Mouse (Mus musculus) embryonic facial prominence, embryonic 15.5 days (tissue): ENCODE results near the gene Fis1. TPM values are rescaled to one million over a fixed set of nuclear protein-coding genes. Genes with fewer than 3 reads are reported as not detected.
"Not testable (repeated sequence)": the region's sequence is repeated elsewhere in the genome, so short reads cannot be mapped to it uniquely, and the experiment has no call there.

ENCODE experiments used
- ATAC-seq: fragments of 200-750 bp; cut with Nextera tagmentation; 2 replicates; pipeline ENCODE4 v1.8.0; 2017; ENCODE audit warnings: low read depth, moderate TSS enrichment; ENCODE audit not compliant: insufficient number of reproducible peaks, low FRiP score, low TSS enrichment
- H3K27ac ChIP-seq: fragments of 300-500 bp; sonication (generic); replicated peaks from 2 replicates; pipeline ENCODE4 v1.5.1; 2015; ENCODE audit warnings: mild to moderate bottlenecking, inconsistent platforms
- H3K27me3 ChIP-seq: fragments of 300-500 bp; sonication (generic); 2 replicates; pipeline ENCODE4 v1.6.1; 2015; ENCODE audit warnings: inconsistent platforms
- H3K36me3 ChIP-seq: fragments of 300-500 bp; sonication (generic); 2 replicates; pipeline ENCODE4 v1.6.1; 2015; ENCODE audit warnings: mild to moderate bottlenecking, inconsistent platforms
- H3K4me1 ChIP-seq: fragments of 300-500 bp; sonication (generic); 2 replicates; pipeline ENCODE4 v1.6.1; 2015; ENCODE audit warnings: inconsistent platforms
- H3K4me2 ChIP-seq: fragments of 300-500 bp; sonication (generic); replicated peaks from 2 replicates; pipeline ENCODE4 v1.6.1; 2015; ENCODE audit warnings: mild to moderate bottlenecking, inconsistent platforms
- H3K4me3 ChIP-seq: fragments of 300-500 bp; sonication (generic); replicated peaks from 2 replicates; pipeline ENCODE4 v1.5.1; 2015; ENCODE audit warnings: mild to moderate bottlenecking, inconsistent platforms
- H3K9ac ChIP-seq: fragments of 300-500 bp; sonication (generic); 2 replicates; pipeline ENCODE4 v1.6.1; 2015; ENCODE audit warnings: inconsistent platforms
- H3K9me3 ChIP-seq: fragments of 300-500 bp; sonication (generic); replicated peaks from 2 replicates; pipeline ENCODE4 v1.6.1; 2016; ENCODE audit warnings: inconsistent platforms
- WGBS: fragments of 180-500 bp; shearing (Covaris S2); methylation state at CpG from one replicate; pipeline ENCODE4 v1.1.7; 2015; 5-methylcytosine and 5-hydroxymethylcytosine counted together
- polyA plus RNA-seq: library from polyadenylated mRNA; unstranded; fragments of >200 nt; fragmentation: Nextera tagmentation; extraction: Ambion mirVana; gene quantifications from 2 replicates; pipeline ENCODE4 v1.2.1, GENCODE M21; 2015

Fis1 gene
- polyA plus RNA-seq, 1 experiment from 2014 or later = 256 TPM

DNA sequence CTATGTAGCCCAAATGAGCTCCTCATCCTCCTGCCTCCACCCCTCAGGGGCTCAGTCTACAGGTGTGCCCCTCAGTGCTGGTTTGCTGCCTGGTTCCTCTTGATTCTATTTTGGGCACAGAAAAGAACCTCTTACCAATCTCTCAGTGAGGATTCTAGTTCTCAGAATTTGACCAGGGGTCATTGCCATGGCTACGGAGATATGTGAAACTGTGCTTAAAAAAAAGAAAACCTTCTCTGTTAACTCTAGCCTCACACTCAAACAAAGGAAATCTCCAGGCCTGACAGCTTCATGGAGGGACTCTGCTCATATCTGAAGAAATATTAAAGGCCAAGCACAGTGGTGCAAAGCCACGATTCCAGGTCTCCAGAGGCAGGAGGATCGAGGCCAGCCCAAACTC, 10.3 kb upstream of the Fis1 start:
- no peak overlapping the region for H3K4me3 ChIP-seq
- no peaks in the 10 kb centered on the region for H3K27me3 ChIP-seq
- H3K27ac ChIP-seq = no peak overlapping the region
- no peaks in the 10 kb centered on the region for H3K36me3 ChIP-seq
- ATAC-seq = no peak
- H3K4me1 ChIP-seq = no peaks in the 10 kb centered on the region
- no peak overlapping the region for H3K4me2 ChIP-seq
- no peak overlapping the region for H3K9ac ChIP-seq
- 79% methylated on average over 3 of the region's 3 CpGs for WGBS
- H3K9me3 ChIP-seq = no peaks in the 10 kb centered on the region

DNA sequence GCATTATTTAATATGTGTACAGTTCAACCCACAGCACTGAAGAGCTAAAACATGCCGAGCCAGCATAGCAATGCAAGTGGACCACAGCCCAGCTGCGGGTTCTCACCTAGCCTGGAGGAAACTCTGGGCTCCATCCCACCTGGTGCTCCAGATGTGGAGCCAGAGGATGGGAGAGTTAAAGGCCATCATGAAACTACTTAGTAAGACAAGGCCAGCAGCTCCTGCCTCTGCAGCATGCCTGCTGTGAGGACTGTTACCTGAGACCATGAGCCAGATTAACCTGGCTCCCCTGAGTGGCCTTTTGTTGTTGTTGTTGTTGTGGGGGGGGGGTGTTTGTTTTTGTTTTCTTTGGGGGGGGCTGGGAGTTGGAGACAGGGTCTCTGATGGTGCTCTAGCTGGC, 9.7 kb upstream of the Fis1 start:
- Histone ChIP-seq H3K27me3 (no peaks in the 10 kb centered on the region), H3K36me3 (no peaks in the 10 kb centered on the region), H3K4me2 (no peak overlapping the region), H3K4me3 (no peak overlapping the region), H3K9me3 (no peaks in the 10 kb centered on the region), H3K27ac (no peak overlapping the region), H3K9ac (no peak overlapping the region), H3K4me1 (no peaks in the 10 kb centered on the region)
- no peak for ATAC-seq
- WGBS = 71% methylated on average over 2 of the region's 2 CpGs

DNA sequence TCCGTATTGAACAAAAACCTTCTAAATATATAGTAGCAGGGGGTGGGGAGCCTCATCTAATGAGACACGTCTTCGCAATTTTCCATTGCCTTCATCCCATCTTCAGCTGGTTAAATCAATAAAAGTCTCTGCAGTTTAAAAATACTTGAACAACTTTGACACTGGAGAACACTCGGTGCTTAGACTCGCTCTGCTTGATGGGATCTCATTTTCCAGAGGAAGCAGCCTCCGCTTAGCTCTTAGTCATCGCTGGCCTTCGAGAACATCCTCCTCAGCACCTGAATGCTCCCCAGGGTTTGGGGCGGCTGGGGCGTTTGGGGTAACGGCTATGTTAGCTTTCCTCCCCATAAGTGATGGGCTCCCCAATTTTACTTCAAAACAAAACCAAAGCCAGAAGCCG, 8.0 kb upstream of the Fis1 start:
- H3K9me3 ChIP-seq = no peaks in the 10 kb centered on the region
- H3K9ac ChIP-seq = no peak overlapping the region
- H3K4me1 ChIP-seq = no peaks in the 10 kb centered on the region
- H3K27me3 ChIP-seq = no peaks in the 10 kb centered on the region
- ATAC-seq = no peak
- H3K27ac ChIP-seq = no peak overlapping the region
- no peak overlapping the region for H3K4me3 ChIP-seq
- WGBS = 73% methylated on average over 12 of the region's 12 CpGs
- no peak overlapping the region for H3K4me2 ChIP-seq
- no peaks in the 10 kb centered on the region for H3K36me3 ChIP-seq

DNA sequence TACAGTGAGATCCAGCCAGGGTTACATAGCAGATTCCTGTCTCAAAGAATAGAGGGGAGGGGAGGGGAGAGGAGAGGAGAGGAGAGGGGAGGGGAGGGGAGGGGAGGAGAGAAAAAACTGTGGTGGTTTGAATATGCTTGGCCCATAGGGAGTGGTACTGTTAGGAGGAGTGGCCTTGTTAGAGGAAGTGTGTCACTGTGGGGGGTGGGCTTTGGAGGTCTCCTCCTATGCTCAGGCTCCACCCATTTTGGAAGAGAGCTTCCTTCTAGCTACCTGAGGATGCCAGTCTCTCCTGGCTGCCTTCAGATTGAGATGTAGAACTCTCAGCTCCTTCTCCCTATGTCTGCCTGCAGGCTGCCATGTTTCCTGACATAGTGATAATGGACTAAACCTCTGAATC, 5.2 kb upstream of the Fis1 start:
- ATAC-seq = no peak
- no peaks in the 10 kb centered on the region for H3K27me3 ChIP-seq
- peaks cover 7% of the 10 kb centered on the region; the same call in 1 of the 2 replicates for H3K4me1 ChIP-seq
- no peaks in the 10 kb centered on the region for H3K9me3 ChIP-seq
- no peak overlapping the region for H3K4me2 ChIP-seq
- no peak overlapping the region for H3K4me3 ChIP-seq
- no peak overlapping the region for H3K27ac ChIP-seq
- H3K36me3 ChIP-seq = no peaks in the 10 kb centered on the region
- H3K9ac ChIP-seq = no peak overlapping the region

DNA sequence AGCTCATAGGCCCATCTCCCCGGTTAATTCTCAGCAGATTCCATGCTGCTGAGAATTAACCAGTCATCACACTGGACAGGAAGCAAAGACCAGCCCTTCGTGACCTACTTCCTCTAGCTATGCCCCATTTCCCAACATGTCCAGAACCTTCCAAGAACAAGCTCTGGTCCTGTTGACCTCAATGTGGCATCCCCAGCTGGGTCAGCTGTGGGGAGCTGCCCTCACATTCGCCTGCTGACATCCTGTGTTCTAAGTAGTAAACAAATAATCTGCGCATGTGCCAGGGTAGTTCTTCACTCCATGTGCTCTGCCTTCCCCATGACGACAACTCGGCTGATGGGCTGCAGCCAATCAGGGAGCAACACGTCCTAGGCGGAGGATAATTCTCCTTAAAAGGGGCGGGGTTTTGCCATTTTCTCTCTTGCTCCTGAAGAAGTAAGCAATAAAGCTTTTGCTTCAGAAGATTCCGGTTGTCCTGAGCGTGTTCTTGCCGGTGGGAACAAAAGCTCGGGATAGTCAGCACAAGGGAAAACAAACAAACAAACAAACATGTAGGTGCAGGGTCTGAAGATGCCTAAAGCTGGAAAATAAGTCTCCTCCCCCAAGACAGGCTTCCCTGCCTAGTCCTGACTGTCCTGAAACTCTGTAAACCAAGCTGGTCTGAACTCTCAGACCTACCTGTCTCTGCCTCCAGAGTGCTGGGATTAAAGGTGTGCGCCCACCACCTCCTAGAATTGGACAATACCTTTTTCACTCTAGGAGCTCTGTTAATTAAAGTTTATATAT, 3.3 kb upstream of the Fis1 start:
- H3K36me3 ChIP-seq, H3K9ac ChIP-seq, H3K4me3 ChIP-seq, H3K27ac ChIP-seq, H3K9me3 ChIP-seq, H3K4me2 ChIP-seq, ATAC-seq, H3K27me3 ChIP-seq: not testable (repeated sequence)
- 79% methylated on average over 14 of the region's 14 CpGs for WGBS
- H3K4me1 ChIP-seq = peaks cover 18% of the 10 kb centered on the region

DNA sequence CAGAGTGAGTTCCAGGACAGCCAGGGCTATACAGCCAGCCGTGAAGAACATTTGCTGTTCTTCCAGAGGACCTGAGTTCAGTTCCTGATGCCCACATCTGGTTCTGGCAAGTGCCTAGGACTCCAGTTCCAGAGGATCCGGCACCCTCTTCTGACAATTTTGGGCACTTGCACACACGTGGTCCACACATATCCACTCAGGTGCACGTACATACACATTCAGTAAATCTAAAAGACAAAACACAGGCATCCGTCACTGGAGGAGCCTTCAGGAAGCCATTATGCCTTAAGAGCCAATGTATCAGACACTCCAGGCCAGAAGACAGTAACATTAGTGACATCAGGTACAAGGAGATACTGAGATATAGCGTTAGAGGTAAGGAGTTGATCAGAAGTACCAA, 2.6 kb upstream of the Fis1 start:
- no peak overlapping the region for H3K27ac ChIP-seq
- H3K36me3 ChIP-seq = no peaks in the 10 kb centered on the region
- no peaks in the 10 kb centered on the region for H3K9me3 ChIP-seq
- H3K4me2 ChIP-seq = no peak overlapping the region
- ATAC-seq = no peak
- H3K4me1 ChIP-seq = peaks cover 19% of the 10 kb centered on the region
- no peak overlapping the region for H3K4me3 ChIP-seq
- whole genome bisulfite sequencing = 91% methylated on average over 6 of the region's 6 CpGs
- H3K9ac ChIP-seq = no peak overlapping the region
- no peaks in the 10 kb centered on the region for H3K27me3 ChIP-seq

DNA sequence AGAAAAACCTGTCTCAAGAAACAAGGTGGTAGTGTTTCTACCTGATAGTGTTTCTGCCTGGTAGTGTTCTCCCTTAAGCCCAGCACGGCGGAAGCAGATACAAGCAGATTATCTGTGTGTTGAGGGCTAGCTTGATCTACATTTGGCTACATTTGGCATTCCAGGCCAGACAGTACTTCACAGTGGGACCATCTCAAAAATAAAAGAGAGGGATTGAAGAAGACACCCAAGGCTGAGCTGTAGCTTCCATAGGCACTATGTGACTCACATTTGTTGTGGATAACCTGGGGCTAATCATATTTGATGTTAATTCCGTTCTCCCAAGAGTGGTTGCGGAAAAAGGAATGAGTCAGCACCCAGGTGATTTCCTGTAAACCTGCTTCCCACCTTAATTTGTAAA, 922 bp upstream of the Fis1 start:
- H3K27ac ChIP-seq = no peak overlapping the region
- 65% methylated on average over 4 of the region's 4 CpGs for WGBS
- peaks cover 19% of the 10 kb centered on the region for H3K4me1 ChIP-seq
- no peaks in the 10 kb centered on the region for H3K36me3 ChIP-seq
- no peak for ATAC-seq
- H3K4me3 ChIP-seq = 0 out of 2 replicates have a peak overlapping the region, but pooled peaks have one; percentile 81
- no peak overlapping the region for H3K4me2 ChIP-seq
- no peak overlapping the region for H3K9ac ChIP-seq
- H3K9me3 ChIP-seq = no peaks in the 10 kb centered on the region
- H3K27me3 ChIP-seq = no peaks in the 10 kb centered on the region

DNA sequence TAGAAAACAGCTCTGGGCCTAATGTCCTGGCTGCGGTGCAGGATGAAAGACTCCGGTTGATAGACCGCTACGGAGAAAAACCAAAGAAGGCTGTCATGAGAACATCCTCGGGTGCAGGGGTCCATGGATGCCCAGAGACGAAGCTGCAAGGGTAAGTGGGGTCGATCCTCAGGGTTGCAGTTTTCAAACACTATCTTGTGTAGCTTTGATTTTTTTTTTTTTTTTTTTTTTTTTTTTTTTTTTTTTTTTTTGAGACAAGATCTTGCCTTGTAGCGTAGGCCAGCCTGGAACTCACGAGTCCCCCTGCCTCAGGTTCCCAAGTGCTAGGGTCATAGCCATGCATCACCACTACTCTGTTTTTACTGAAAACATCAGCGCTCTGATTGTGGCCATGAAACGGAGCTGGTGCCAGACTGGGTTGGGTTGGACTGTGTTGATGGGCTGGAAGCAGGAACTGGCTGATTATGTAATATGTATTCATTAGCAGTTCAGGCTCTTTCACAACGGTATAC, 421 bp downstream of the Fis1 start:
- Histone ChIP-seq H3K9me3 (no peaks in the 10 kb centered on the region), H3K9ac (peak overlapping the region; percentile 53), H3K4me3 (peak overlapping the region; percentile 81), H3K27ac (peak overlapping the region; percentile 67; the same call in 1 of the 2 replicates), H3K4me1 (peaks cover 19% of the 10 kb centered on the region), H3K36me3 (0 out of 2 replicates have a peak, but pooled peaks cover 2% of the 10 kb centered on the region), H3K4me2 (peak overlapping the region; percentile 65), H3K27me3 (no peaks in the 10 kb centered on the region)
- WGBS = 2% methylated on average over 12 of the region's 12 CpGs
- ATAC-seq = peak; percentile 30

DNA sequence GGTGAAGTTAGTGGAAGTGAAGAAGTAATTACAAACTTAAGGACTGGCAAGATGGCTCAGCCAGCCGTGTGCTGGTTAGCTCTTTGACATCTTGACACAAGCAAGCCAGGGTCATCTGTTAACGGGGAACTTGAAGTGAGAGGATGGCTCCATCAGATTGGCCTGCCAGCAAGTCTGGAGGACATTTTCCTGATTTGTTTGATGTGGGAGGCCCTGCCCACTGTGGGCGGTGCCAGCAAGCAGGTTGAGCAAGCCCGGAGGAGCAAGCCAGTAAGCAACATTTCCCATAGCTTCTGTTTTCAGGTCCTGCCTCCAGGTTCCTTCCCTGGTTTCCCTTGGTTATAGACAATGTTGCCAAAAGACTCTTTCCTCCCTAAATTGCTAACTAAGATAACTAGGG, 2.5 kb downstream of the Fis1 start:
- no peak overlapping the region for H3K9ac ChIP-seq
- no peak overlapping the region for H3K27ac ChIP-seq
- no peaks in the 10 kb centered on the region for H3K9me3 ChIP-seq
- H3K27me3 ChIP-seq = no peaks in the 10 kb centered on the region
- peaks cover 19% of the 10 kb centered on the region for H3K4me1 ChIP-seq
- H3K36me3 ChIP-seq = 0 out of 2 replicates have a peak, but pooled peaks cover 2% of the 10 kb centered on the region
- H3K4me2 ChIP-seq = no peak overlapping the region
- no peak for ATAC-seq
- H3K4me3 ChIP-seq = no peak overlapping the region
- WGBS = 82% methylated on average over 4 of the region's 4 CpGs

DNA sequence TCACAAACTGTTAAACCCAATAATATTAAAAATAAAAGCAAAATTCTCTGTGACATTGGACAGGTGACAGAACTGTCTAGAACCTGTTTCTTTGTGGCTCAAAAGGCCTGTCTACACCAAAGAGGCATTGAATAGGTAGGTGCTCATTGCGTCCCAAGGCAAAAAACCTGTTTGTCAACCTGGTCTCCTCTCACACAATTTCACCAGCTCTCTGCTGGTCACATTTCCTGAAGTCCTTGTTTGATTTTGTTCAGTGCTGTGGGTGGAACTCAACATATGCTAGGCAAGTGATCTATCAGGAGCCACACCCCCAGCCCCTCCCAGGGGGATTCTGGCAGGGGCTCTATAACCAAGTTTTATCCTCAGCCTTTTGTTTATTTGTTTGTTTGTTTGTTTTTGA, 4.2 kb downstream of the Fis1 start:
- WGBS = 80% methylated on average over 1 of the region's 1 CpGs
- no peaks in the 10 kb centered on the region for H3K27me3 ChIP-seq

DNA sequence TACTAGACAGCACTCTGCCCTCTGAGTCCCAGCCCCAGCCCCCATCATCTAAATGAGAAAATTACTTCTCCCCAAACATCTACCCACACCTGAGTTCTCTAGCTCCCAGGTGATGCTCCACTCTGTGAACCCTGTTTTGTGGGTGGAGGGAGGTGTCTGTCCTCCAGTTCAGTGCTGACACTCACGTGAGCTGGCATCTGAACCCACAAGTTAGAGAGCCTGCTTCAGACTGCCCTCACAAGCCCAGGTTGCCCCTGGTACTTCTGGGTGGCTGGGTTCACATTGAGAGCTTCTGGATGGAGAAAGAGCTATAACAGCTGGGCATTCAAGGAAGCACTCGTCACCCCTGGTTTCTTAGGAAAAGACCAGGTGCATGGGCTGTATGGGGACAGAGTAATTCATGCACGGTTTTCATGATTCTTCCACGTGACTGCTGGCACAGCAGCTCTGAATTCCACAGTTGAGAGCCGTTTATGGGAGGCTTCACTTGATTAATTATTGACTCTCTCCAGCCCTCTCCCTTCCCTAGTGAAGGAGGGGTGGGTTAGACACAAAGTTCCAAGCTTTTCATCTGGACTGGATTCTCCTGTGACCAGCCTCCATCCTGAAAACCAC, 6.0 kb downstream of the Fis1 start:
- Histone ChIP-seq H3K27me3 (no peaks in the 10 kb centered on the region), H3K36me3 (peaks cover 14% of the 10 kb centered on the region), H3K4me3 (no peak overlapping the region), H3K9me3 (no peaks in the 10 kb centered on the region), H3K4me1 (peaks cover 18% of the 10 kb centered on the region), H3K9ac (no peak overlapping the region), H3K4me2 (no peak overlapping the region), H3K27ac (no peak overlapping the region)
- ATAC-seq = no peak
- 77% methylated on average over 5 of the region's 5 CpGs for WGBS

More for the DNA sequence above, 4.2 kb downstream of the Fis1 start:
- no peak for ATAC-seq
- no peaks in the 10 kb centered on the region for H3K9me3 ChIP-seq
- H3K9ac ChIP-seq = no peak overlapping the region
- H3K4me3 ChIP-seq = no peak overlapping the region
- peaks cover 21% of the 10 kb centered on the region for H3K4me1 ChIP-seq
- H3K27ac ChIP-seq = no peak overlapping the region
- 0 out of 2 replicates have a peak, but pooled peaks cover 2% of the 10 kb centered on the region for H3K36me3 ChIP-seq
- H3K4me2 ChIP-seq = no peak overlapping the region
